Mouse (Mus musculus) lung, postnatal 0 days (tissue): ENCODE data around the gene Alkbh3. TPM values are rescaled to one million over a fixed set of nuclear protein-coding genes. Genes with fewer than 3 reads are reported as not detected.

Source experiments
- ATAC-seq: fragments of 200-750 bp; cut with Nextera tagmentation; 2 replicates; pipeline ENCODE4 v1.8.0; 2017; ENCODE audit warnings: moderate library complexity
- DNase-seq: peaks from one replicate; pipeline ENCODE4 v3.0.0-alpha.2; 2016; ENCODE audit warnings: low spot score
- H3K27ac ChIP-seq: fragments of 300-500 bp; sonication (generic); 2 replicates; pipeline ENCODE4 v1.5.1; 2014; ENCODE audit warnings: antibody characterized with exemption, mild to moderate bottlenecking, low read length, mixed read lengths
- H3K27me3 ChIP-seq: fragments of 300-500 bp; sonication (generic); replicated peaks from 2 replicates; pipeline ENCODE4 v1.6.1; 2014; ENCODE audit warnings: low read length, mixed read lengths; ENCODE audit not compliant: insufficient read depth
- H3K36me3 ChIP-seq: fragments of 300-500 bp; sonication (generic); 2 replicates; pipeline ENCODE4 v1.6.1; 2014; ENCODE audit warnings: low read length, mixed read lengths; ENCODE audit not compliant: insufficient read depth
- H3K4me1 ChIP-seq: fragments of 300-500 bp; sonication (generic); 2 replicates; pipeline ENCODE4 v1.6.1; 2014; ENCODE audit warnings: antibody characterized with exemption, low read depth, low read length, mixed read lengths; ENCODE audit not compliant: insufficient read depth
- H3K4me2 ChIP-seq: fragments of 300-500 bp; sonication (generic); replicated peaks from 2 replicates; pipeline ENCODE4 v1.6.1; 2014; ENCODE audit warnings: low read depth, mild to moderate bottlenecking, low read length, moderate library complexity, mixed read lengths
- H3K4me3 ChIP-seq: fragments of 300-500 bp; sonication (generic); 2 replicates; pipeline ENCODE4 v1.5.1; 2014; ENCODE audit warnings: low read depth, low read length
- H3K9ac ChIP-seq: fragments of 300-500 bp; sonication (generic); replicated peaks from 2 replicates; pipeline ENCODE4 v1.6.1; 2014; ENCODE audit warnings: low read depth, mild to moderate bottlenecking
- H3K9me3 ChIP-seq: fragments of 300-500 bp; sonication (generic); 2 replicates; pipeline ENCODE4 v1.6.1; 2016; ENCODE audit warnings: low read length, mixed read lengths
- CTCF ChIP-seq: IDR thresholded peaks from 2 replicates; pipeline ENCODE4 v1.5.1; 2016; ENCODE audit warnings: antibody characterized with exemption, mild to moderate bottlenecking
- EP300 ChIP-seq: IDR thresholded peaks from 2 replicates; pipeline ENCODE4 v1.6.1; 2016; ENCODE audit warnings: antibody characterized with exemption, mild to moderate bottlenecking, control low read depth
- WGBS: fragments of 180-500 bp; shearing (Covaris S2); extraction: QIAGEN DNeasy Blood & Tissue Kit; methylation state at CpG from one replicate; pipeline ENCODE4 v1.1.7; 2014; 5-methylcytosine and 5-hydroxymethylcytosine counted together
- polyA plus RNA-seq: library from polyadenylated mRNA; unstranded; fragments of >200 nt; fragmentation: Nextera tagmentation; extraction: Ambion mirVana; gene quantifications from 2 replicates; pipeline ENCODE4 v1.2.1, GENCODE M21; 2015

The Alkbh3 gene
- polyA plus RNA-seq, 1 experiment from 2014 or later = 59.9 TPM

DNA sequence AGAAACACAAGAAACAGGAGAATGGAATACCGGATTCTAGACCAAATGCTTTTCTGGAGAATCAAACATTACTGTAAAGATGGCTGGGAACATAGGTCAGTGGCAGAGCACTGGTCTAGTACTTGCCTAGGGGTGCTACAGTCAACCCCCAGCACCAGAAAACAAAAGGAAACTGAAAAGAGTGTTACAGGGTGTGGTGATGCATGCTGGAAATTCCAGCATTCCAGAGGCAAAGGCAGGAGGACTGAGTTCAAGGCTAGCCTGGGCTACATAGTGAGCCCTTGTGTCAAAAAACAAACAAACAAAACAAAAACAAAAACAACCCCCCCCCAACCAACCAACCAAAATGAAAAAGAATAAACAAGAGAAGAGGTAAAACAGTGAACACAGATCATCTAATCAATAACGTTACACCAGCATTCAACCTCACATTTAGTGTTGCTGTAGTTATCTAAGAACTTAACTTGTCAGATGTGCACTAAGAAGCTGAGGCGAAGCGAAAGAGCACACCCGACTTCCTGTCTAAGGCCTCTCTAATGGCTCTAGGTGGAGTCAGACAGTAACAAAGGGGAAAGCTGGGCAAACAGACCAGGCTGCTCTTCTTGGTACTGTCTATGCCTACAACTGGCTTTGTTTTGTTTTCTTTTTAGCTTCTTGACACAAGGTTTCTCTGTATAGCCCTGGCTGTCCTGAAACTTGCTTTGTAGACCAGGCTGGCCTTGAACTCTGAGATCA, 30.0 kb upstream of the Alkbh3 start:
- H3K9ac ChIP-seq = no peak overlapping the region
- ATAC-seq (no peak), DNase-seq (no peak)
- H3K4me1 ChIP-seq = no peaks in the 10 kb centered on the region
- WGBS = 86% methylated on average over 5 of the region's 5 CpGs
- no peaks in the 10 kb centered on the region for H3K27me3 ChIP-seq
- no peaks in the 10 kb centered on the region for H3K9me3 ChIP-seq
- H3K27ac ChIP-seq = no peak overlapping the region
- H3K4me3 ChIP-seq = no peak overlapping the region
- TF ChIP-seq EP300 (no peak), CTCF (no peak)
- no peak overlapping the region for H3K4me2 ChIP-seq
- H3K36me3 ChIP-seq = no peaks in the 10 kb centered on the region

GRCm38 (mm10) chr2:94035428-94036331, 25.1 kb upstream of the Alkbh3 start:
- 71% methylated on average over 9 of the region's 9 CpGs for WGBS
- H3K9me3 ChIP-seq = no peaks in the 10 kb centered on the region
- H3K36me3 ChIP-seq = no peaks in the 10 kb centered on the region
- H3K4me2 ChIP-seq = no peak overlapping the region
- peak; percentile 58 for DNase-seq
- no peak for TF ChIP-seq EP300
- peak; percentile 94 for TF ChIP-seq CTCF
- no peak overlapping the region for H3K4me3 ChIP-seq
- no peaks in the 10 kb centered on the region for H3K27me3 ChIP-seq
- peak; percentile 38; the same call in 1 of the 2 replicates for ATAC-seq
- no peaks in the 10 kb centered on the region for H3K4me1 ChIP-seq
- H3K9ac ChIP-seq = no peak overlapping the region
- H3K27ac ChIP-seq = no peak overlapping the region

DNA sequence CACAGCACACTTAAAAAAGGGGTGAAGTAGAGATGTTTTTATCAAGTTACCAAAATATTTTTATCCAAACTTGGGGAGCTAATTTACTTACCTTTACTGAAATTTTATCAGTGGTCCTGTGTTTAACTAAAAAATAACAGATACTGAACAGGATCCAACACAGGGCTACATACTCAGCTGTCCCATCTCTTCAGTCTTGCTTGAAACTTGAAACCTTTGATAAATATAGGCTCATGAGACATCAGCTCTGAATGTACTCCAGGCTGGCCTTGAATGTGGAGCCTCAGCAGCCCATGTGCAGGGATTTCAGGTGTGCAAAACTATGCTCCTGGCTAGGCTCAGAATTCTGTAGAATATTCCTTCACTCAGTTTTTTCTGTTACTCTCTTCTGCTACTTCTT, 20.0 kb upstream of the Alkbh3 start:
- no peaks in the 10 kb centered on the region for H3K9me3 ChIP-seq
- TF ChIP-seq CTCF (no peak), EP300 (no peak)
- no peak overlapping the region for H3K4me2 ChIP-seq
- no peaks in the 10 kb centered on the region for H3K36me3 ChIP-seq
- H3K27ac ChIP-seq = no peak overlapping the region
- no peaks in the 10 kb centered on the region for H3K27me3 ChIP-seq
- DNase-seq (no peak), ATAC-seq (no peak)
- H3K4me3 ChIP-seq = no peak overlapping the region
- no peaks in the 10 kb centered on the region for H3K4me1 ChIP-seq
- no peak overlapping the region for H3K9ac ChIP-seq

DNA sequence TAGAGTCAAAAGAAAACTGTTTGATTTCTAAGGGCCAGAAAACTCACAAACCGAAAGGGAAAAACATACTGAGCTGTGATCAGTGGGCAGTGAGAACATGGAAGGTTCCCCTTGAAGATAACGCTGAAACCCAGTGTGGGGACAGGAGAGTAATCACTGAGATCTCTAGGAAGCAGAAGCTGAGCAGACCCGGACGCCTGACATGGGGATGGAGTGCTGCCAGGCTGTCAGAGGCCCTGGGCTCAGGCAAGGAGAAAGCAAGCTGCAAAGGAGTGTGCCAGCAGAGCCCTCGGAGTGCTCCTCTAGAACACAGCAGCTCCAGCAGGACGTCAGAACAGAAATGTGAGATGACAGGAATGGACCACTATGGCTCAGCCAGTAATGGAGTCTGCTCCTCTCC, 14.0 kb upstream of the Alkbh3 start:
- Histone ChIP-seq H3K4me2 (no peak overlapping the region), H3K4me3 (no peak overlapping the region), H3K27me3 (no peaks in the 10 kb centered on the region), H3K27ac (no peak overlapping the region), H3K9me3 (no peaks in the 10 kb centered on the region), H3K4me1 (no peaks in the 10 kb centered on the region), H3K9ac (no peak overlapping the region), H3K36me3 (no peaks in the 10 kb centered on the region)
- TF ChIP-seq CTCF (no peak), EP300 (no peak)
- no peak for DNase-seq
- no peak for ATAC-seq
- 40% methylated on average over 6 of the region's 6 CpGs for WGBS

GRCm38 (mm10) chr2:94002331-94002730, 8.3 kb downstream of the Alkbh3 start:
- no peaks in the 10 kb centered on the region for H3K4me1 ChIP-seq
- H3K27me3 ChIP-seq = no peaks in the 10 kb centered on the region
- H3K9me3 ChIP-seq = no peaks in the 10 kb centered on the region
- no peak overlapping the region for H3K4me2 ChIP-seq
- peak; percentile 65 for ATAC-seq
- DNase-seq = peak; percentile 73
- peaks cover 38% of the 10 kb centered on the region for H3K36me3 ChIP-seq
- 3% methylated on average over 2 of the region's 2 CpGs for WGBS
- no peak overlapping the region for H3K27ac ChIP-seq
- H3K4me3 ChIP-seq = no peak overlapping the region
- H3K9ac ChIP-seq = no peak overlapping the region
- TF ChIP-seq CTCF (peak; percentile 98), EP300 (no peak)

DNA sequence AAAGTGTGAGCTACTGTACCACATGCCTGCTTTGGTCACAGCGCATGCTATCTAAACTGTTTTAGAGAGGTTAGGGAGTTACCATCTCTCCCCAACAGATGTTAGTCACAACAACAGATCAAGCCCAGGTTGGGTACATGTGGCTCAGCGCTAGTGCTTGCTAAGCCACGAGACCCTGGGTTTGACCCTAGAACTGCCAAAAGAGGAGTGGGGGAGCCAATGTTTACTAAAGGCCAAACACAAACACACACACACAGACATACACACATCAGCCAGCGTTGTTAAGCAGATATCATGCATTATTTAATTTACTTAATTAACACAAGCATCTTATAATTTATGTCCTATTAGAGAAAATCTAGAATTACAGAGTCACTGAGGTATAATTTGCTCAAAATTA, 8.7 kb downstream of the Alkbh3 start:
- DNase-seq (no peak), ATAC-seq (peak; percentile 30)
- peaks cover 33% of the 10 kb centered on the region for H3K36me3 ChIP-seq
- TF ChIP-seq EP300 = no peak
- TF ChIP-seq CTCF = no peak
- no peak overlapping the region for H3K4me3 ChIP-seq
- H3K9me3 ChIP-seq = no peaks in the 10 kb centered on the region
- no peaks in the 10 kb centered on the region for H3K4me1 ChIP-seq
- no peak overlapping the region for H3K4me2 ChIP-seq
- no peak overlapping the region for H3K9ac ChIP-seq
- no peaks in the 10 kb centered on the region for H3K27me3 ChIP-seq
- 62% methylated on average over 4 of the region's 4 CpGs for WGBS
- H3K27ac ChIP-seq = no peak overlapping the region
